Mouse (Mus musculus): ENCODE measurements around the gene Hbb-bh1. TPM values are rescaled to one million over a fixed set of nuclear protein-coding genes. Genes with fewer than 3 reads are reported as not detected.

Hbb-bh1 gene
- polyA plus RNA-seq (2014; fragmentation: Nextera tagmentation; extraction: Ambion mirVana) = 4.9 and 8.3 TPM in 2 replicates

DNA sequence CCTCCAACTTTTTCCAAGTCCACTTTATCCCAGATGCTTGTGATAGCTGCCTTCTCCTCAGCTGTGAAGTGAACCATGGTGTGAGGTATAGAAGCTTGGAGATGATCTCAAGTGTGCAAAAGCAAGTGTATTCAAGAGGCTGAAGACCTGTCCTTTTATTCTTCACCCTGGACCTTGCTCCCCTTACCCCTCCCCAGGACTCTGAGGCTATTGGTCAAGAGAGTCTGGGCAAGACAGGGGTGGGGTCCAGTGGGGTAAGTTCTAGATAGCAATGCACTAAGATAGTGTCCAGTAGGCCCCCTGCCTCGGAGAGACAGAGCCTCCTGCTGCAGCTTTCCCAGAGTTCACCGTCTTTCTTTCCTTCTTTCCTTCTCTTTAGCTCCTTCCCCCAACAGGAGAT, at the start of gene Hbb-bh1:
Gene Hbb-bh1, minus strand, starts transcription at position 131 of the 400 bp plus-strand sequence.
- no peaks in the 10 kb centered on the region for H3K36me3 ChIP-seq (ENCODE audit: control insufficient read depth, insufficient read depth, low read length)
- WGBS = 69% methylated on average over 2 of the region's 2 CpGs
- no peak for ATAC-seq (replicated peaks; ENCODE audit: low FRiP score, low TSS enrichment, low read depth)

DNA sequence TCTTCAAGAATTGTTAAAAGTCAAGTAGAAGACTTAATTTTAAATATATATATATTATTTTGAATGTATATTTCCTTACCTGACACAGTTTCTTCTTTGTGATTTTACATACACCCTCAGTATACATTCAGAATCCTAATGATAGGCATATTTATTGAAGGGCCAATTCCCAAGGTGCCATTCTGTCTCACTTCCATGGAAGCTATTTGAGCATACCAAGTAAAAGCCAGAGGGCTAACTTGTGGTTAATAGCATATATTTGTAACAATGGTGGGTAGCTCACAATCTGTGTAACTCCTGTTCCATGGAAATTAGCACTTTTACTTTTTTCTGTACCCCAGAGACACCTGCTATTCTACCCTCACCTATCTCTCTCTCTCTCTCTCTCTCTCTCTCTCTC, 43.2 kb upstream of the Hbb-bh1 start, which contains the start of gene Olfr66:
Gene Olfr66, minus strand, starts transcription at position 101 of the 400 bp plus-strand sequence.
- H3K4me3 ChIP-seq (ENCODE audit: low read depth, low read length) = no peak within 1 kb of the TSS
- ATAC-seq (replicated peaks; ENCODE audit: low FRiP score, low TSS enrichment, low read depth) = no peak
- H3K27ac ChIP-seq (ENCODE audit: low read depth) = no peak within 1 kb of the TSS

More for the DNA sequence above, at the start of gene Hbb-bh1:
- Histone ChIP-seq H3K9me3 (ENCODE audit: control insufficient read depth, low read length) (no peaks in the 10 kb centered on the region), H3K4me1 (replicated peaks; ENCODE audit: control insufficient read depth, insufficient read depth, low read length) (no peaks in the 10 kb centered on the region), H3K4me3 (ENCODE audit: low read depth, low read length) (no peak within 1 kb of the TSS), H3K27ac (ENCODE audit: low read depth) (no peak within 1 kb of the TSS), H3K4me2 (ENCODE audit: low read length) (no peak within 1 kb of the TSS), H3K27me3 (replicated peaks; ENCODE audit: control insufficient read depth, insufficient read depth, low read length) (no peaks in the 10 kb centered on the region), H3K9ac (ENCODE audit: low read length) (no peak within 1 kb of the TSS)
- no peak for DNase-seq (ENCODE audit: low spot score)

DNA sequence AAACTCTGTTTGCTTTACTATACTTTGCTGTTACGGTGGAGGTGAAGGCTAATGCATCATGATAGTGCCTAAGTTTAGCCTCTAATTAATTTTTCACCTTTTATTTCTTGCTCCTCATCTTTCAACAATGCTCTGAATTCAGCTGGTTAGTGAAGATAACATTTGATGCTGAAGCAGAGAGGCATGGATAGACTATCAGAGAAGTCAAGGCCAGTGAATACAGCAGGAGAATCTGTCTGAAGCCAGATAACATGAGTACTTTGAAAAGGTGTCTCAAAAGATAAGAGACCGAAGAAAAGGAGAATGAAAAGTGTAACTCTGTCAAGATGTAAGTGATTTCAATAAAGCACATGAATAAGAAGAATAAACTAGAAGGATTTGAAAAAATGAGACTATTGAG, 34.1 kb upstream of the Hbb-bh1 start:
- ATAC-seq (replicated peaks; ENCODE audit: low FRiP score, low TSS enrichment, low read depth) = no peak
- no peak for DNase-seq (ENCODE audit: low spot score)
- H3K9ac ChIP-seq (ENCODE audit: low read length) = no peak overlapping the region
- no peak overlapping the region for H3K4me3 ChIP-seq (ENCODE audit: low read depth, low read length)
- no peaks in the 10 kb centered on the region for H3K36me3 ChIP-seq (ENCODE audit: control insufficient read depth, insufficient read depth, low read length)
- 87% methylated on average over 2 of the region's 2 CpGs for WGBS
- no peak overlapping the region for H3K4me2 ChIP-seq (ENCODE audit: low read length)
- no peaks in the 10 kb centered on the region for H3K27me3 ChIP-seq (replicated peaks; ENCODE audit: control insufficient read depth, insufficient read depth, low read length)
- H3K9me3 ChIP-seq (ENCODE audit: control insufficient read depth, low read length) = no peaks in the 10 kb centered on the region
- H3K4me1 ChIP-seq (replicated peaks; ENCODE audit: control insufficient read depth, insufficient read depth, low read length) = no peaks in the 10 kb centered on the region
- H3K27ac ChIP-seq (ENCODE audit: low read depth) = no peak overlapping the region

More for the DNA sequence above, 43.2 kb upstream of the Hbb-bh1 start, which contains the start of gene Olfr66:
- Histone ChIP-seq H3K4me2 (ENCODE audit: low read length) (no peak within 1 kb of the TSS), H3K9me3 (ENCODE audit: control insufficient read depth, low read length) (no peaks in the 10 kb centered on the region), H3K9ac (ENCODE audit: low read length) (no peak within 1 kb of the TSS), H3K36me3 (ENCODE audit: control insufficient read depth, insufficient read depth, low read length) (no peaks in the 10 kb centered on the region), H3K27me3 (replicated peaks; ENCODE audit: control insufficient read depth, insufficient read depth, low read length) (no peaks in the 10 kb centered on the region), H3K4me1 (replicated peaks; ENCODE audit: control insufficient read depth, insufficient read depth, low read length) (no peaks in the 10 kb centered on the region)
- no peak for DNase-seq (ENCODE audit: low spot score)

DNA sequence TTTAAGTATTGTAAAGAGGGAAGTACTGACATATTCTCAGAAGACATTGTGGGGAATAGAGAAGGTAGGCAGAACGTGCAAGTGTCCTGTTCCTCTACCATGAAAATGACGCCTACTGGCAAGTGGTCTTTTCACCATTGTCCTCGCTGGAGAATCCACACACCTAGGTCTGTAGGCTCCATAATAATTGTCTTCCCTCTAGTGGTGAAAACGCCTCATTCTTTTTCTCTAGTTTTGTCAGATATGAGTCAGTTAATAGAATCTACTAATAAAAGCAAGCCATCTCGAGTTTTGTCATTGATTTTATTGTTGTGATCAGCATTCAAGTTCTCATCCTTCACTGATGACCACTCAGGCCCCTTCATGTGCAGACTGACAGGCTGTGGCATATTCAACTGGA, 31.5 kb upstream of the Hbb-bh1 start:
- H3K9ac ChIP-seq (ENCODE audit: low read length) = no peak overlapping the region
- DNase-seq (ENCODE audit: low spot score) (no peak), ATAC-seq (replicated peaks; ENCODE audit: low FRiP score, low TSS enrichment, low read depth) (no peak)
- no peak overlapping the region for H3K4me3 ChIP-seq (ENCODE audit: low read depth, low read length)
- no peaks in the 10 kb centered on the region for H3K9me3 ChIP-seq (ENCODE audit: control insufficient read depth, low read length)
- no peaks in the 10 kb centered on the region for H3K27me3 ChIP-seq (replicated peaks; ENCODE audit: control insufficient read depth, insufficient read depth, low read length)
- H3K4me2 ChIP-seq (ENCODE audit: low read length) = no peak overlapping the region
- H3K36me3 ChIP-seq (ENCODE audit: control insufficient read depth, insufficient read depth, low read length) = no peaks in the 10 kb centered on the region
- no peaks in the 10 kb centered on the region for H3K4me1 ChIP-seq (replicated peaks; ENCODE audit: control insufficient read depth, insufficient read depth, low read length)
- no peak overlapping the region for H3K27ac ChIP-seq (ENCODE audit: low read depth)
- WGBS = 38% methylated on average over 5 of the region's 5 CpGs

DNA sequence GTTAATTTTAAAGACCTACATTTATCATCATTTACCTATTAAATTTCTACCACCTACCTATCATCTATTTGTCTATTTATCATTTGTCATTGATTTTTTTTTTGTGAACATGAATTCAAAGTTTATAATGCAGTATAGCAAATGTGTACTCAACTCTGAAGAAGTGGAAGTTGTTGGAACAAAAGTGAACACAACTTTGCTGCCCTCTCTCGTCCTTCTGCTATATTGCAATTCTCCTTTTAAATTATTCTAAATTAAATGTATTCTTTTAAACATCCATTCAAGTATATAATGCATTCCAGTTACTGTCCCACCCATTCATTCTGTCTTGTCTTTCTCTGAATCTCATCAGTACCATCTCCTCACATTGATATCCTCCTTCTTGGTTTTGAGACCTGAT, 30.1 kb upstream of the Hbb-bh1 start:
- H3K9ac ChIP-seq (ENCODE audit: low read length) = no peak overlapping the region
- H3K4me3 ChIP-seq (ENCODE audit: low read depth, low read length) = no peak overlapping the region
- no peak for DNase-seq (ENCODE audit: low spot score)

DNA sequence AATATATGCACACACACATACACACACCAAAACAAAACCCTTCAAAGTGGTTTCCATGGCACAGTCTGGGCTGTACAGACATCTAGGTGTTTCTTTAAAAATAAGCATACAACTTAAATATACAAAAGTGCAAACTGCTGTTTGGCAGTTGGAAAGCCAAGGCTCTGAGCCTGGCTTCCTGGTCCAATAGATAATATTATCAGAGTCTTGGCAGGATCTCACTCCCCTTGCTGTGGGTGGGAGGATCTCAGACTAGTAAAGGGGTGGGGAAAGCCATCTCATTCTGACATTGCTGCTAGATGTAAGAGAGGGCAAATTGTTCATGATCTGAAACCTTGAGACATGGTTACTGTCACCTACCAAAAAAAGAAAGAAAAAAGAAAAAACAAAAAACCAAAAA, 27.7 kb upstream of the Hbb-bh1 start:
- Histone ChIP-seq H3K36me3 (ENCODE audit: control insufficient read depth, insufficient read depth, low read length) (no peaks in the 10 kb centered on the region), H3K9ac (ENCODE audit: low read length) (no peak overlapping the region), H3K4me3 (ENCODE audit: low read depth, low read length) (no peak overlapping the region), H3K9me3 (ENCODE audit: control insufficient read depth, low read length) (no peaks in the 10 kb centered on the region), H3K27me3 (replicated peaks; ENCODE audit: control insufficient read depth, insufficient read depth, low read length) (no peaks in the 10 kb centered on the region), H3K4me1 (replicated peaks; ENCODE audit: control insufficient read depth, insufficient read depth, low read length) (no peaks in the 10 kb centered on the region), H3K4me2 (ENCODE audit: low read length) (no peak overlapping the region), H3K27ac (ENCODE audit: low read depth) (no peak overlapping the region)
- no peak for ATAC-seq (replicated peaks; ENCODE audit: low FRiP score, low TSS enrichment, low read depth)
- DNase-seq (ENCODE audit: low spot score) = no peak

More for the DNA sequence above, 30.1 kb upstream of the Hbb-bh1 start:
- no peak overlapping the region for H3K4me2 ChIP-seq (ENCODE audit: low read length)
- H3K9me3 ChIP-seq (ENCODE audit: control insufficient read depth, low read length) = no peaks in the 10 kb centered on the region
- ATAC-seq (replicated peaks; ENCODE audit: low FRiP score, low TSS enrichment, low read depth) = no peak
- H3K27me3 ChIP-seq (replicated peaks; ENCODE audit: control insufficient read depth, insufficient read depth, low read length) = no peaks in the 10 kb centered on the region
- H3K27ac ChIP-seq (ENCODE audit: low read depth) = no peak overlapping the region
- 3% methylated on average over 1 of the region's 1 CpGs for WGBS
- H3K4me1 ChIP-seq (replicated peaks; ENCODE audit: control insufficient read depth, insufficient read depth, low read length) = no peaks in the 10 kb centered on the region
- H3K36me3 ChIP-seq (ENCODE audit: control insufficient read depth, insufficient read depth, low read length) = no peaks in the 10 kb centered on the region

DNA sequence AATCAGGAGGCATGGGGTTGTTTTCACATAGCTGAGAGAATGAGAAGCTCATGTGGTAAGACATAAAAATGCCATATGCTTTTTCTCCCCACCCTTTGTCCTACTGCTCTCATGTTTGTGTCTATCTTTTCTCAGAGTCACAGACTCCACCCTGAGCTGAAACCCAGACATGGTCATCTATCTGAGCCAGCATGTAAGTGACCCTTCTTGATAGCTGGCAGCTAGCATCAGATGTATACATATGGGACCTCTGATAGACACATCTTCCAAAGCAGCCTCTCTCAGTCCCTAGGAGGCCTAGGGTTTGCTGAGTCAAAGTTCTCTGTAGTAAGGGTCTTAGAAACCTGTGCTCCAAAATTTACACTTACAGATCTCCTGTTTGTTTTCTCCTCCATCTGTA, 22.8 kb upstream of the Hbb-bh1 start:
- Histone ChIP-seq H3K9me3 (ENCODE audit: control insufficient read depth, low read length) (no peaks in the 10 kb centered on the region), H3K9ac (ENCODE audit: low read length) (no peak overlapping the region), H3K4me2 (ENCODE audit: low read length) (no peak overlapping the region), H3K4me3 (ENCODE audit: low read depth, low read length) (no peak overlapping the region), H3K27me3 (replicated peaks; ENCODE audit: control insufficient read depth, insufficient read depth, low read length) (no peaks in the 10 kb centered on the region), H3K36me3 (ENCODE audit: control insufficient read depth, insufficient read depth, low read length) (no peaks in the 10 kb centered on the region), H3K27ac (ENCODE audit: low read depth) (no peak overlapping the region), H3K4me1 (replicated peaks; ENCODE audit: control insufficient read depth, insufficient read depth, low read length) (no peaks in the 10 kb centered on the region)
- ATAC-seq (replicated peaks; ENCODE audit: low FRiP score, low TSS enrichment, low read depth) (no peak), DNase-seq (ENCODE audit: low spot score) (no peak)

DNA sequence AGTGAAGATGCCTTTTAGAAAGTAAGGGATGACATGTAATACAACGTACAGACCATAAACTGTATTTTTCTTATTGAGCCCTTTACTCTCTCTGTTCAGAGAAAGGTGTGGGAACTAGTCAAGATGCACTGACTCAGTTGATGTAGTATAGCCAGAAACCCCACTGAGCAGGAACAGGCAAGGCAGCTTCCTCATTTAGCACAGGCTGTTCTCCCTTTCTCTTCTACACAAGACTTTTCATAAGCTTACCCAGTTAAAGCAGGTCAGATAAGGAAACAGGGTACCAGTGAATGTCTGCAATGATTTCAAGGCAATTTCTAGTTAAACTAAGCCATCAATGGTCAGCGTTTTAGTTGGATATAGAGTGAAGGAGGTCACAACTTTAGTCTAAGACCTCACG, 18.6 kb upstream of the Hbb-bh1 start:
- Histone ChIP-seq H3K4me2 (ENCODE audit: low read length) (no peak overlapping the region), H3K27ac (ENCODE audit: low read depth) (no peak overlapping the region)
- WGBS = 81% methylated on average over 3 of the region's 3 CpGs

DNA sequence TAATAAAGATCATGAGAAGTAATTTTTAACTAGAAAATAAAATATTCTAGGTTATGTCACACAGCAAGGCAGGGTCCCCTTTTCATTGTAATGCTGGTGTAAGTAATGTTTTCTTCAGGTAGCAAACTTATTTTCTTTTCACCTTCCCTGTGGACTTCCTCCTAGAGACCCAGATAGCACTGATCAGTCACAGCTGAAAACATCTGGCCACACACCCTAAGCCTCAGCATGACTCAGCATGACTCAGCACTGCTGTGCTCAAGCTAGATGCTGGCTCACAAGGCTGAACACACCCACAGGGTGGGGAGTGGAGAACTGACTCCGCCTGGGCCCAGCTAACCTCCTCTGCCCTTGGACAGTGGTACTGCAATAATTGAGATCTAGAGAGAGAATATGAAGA, 17.9 kb upstream of the Hbb-bh1 start:
- Histone ChIP-seq H3K4me1 (replicated peaks; ENCODE audit: control insufficient read depth, insufficient read depth, low read length) (no peaks in the 10 kb centered on the region), H3K4me2 (ENCODE audit: low read length) (no peak overlapping the region), H3K27me3 (replicated peaks; ENCODE audit: control insufficient read depth, insufficient read depth, low read length) (no peaks in the 10 kb centered on the region), H3K9me3 (ENCODE audit: control insufficient read depth, low read length) (no peaks in the 10 kb centered on the region), H3K4me3 (ENCODE audit: low read depth, low read length) (no peak overlapping the region), H3K9ac (ENCODE audit: low read length) (no peak overlapping the region), H3K27ac (ENCODE audit: low read depth) (no peak overlapping the region), H3K36me3 (ENCODE audit: control insufficient read depth, insufficient read depth, low read length) (no peaks in the 10 kb centered on the region)
- WGBS = 50% methylated on average over 1 of the region's 1 CpGs
- peak; percentile 68; the same call in 1 of the 2 replicates for ATAC-seq (replicated peaks; ENCODE audit: low FRiP score, low TSS enrichment, low read depth)
- no peak for DNase-seq (ENCODE audit: low spot score)

More for the DNA sequence above, 18.6 kb upstream of the Hbb-bh1 start:
- ATAC-seq (replicated peaks; ENCODE audit: low FRiP score, low TSS enrichment, low read depth) (no peak), DNase-seq (ENCODE audit: low spot score) (no peak)
- Histone ChIP-seq H3K27me3 (replicated peaks; ENCODE audit: control insufficient read depth, insufficient read depth, low read length) (no peaks in the 10 kb centered on the region), H3K4me3 (ENCODE audit: low read depth, low read length) (no peak overlapping the region), H3K9me3 (ENCODE audit: control insufficient read depth, low read length) (no peaks in the 10 kb centered on the region), H3K9ac (ENCODE audit: low read length) (no peak overlapping the region), H3K36me3 (ENCODE audit: control insufficient read depth, insufficient read depth, low read length) (no peaks in the 10 kb centered on the region), H3K4me1 (replicated peaks; ENCODE audit: control insufficient read depth, insufficient read depth, low read length) (no peaks in the 10 kb centered on the region)

Data from intestine, embryonic 14.5 days (tissue).